Mouse (Mus musculus): ENCODE data around the gene Kcnq2. TPM values are rescaled to one million over a fixed set of nuclear protein-coding genes. Genes with fewer than 3 reads are reported as not detected.

The Kcnq2 gene
- polyA plus RNA-seq, 1 experiment from 2014 or later: 1.5 TPM

DNA sequence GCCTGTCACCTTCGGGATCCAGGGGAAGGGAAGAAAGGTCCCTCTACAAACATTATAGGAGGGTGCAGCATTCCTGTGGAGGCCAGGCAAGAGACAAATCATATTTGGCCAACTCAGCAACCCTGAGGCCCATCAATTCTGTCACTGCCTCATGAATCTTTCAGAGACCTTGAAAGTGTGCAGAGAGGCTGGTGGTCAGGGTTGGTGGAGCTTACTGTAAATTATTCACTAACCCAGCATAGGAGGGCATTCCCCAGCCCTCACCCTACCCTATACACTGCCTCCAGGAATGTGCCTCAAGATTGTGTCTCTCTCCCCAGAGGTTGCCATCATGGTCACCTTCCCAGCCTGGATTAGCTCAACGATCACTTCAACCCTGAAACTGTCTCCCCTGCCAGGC lies 9.6 kb upstream of the Kcnq2 start:
- H3K4me1 ChIP-seq: no peaks in the 10 kb centered on the region
- H3K27me3 ChIP-seq (replicated peaks): peaks cover 20% of the 10 kb centered on the region
- H3K9me3 ChIP-seq: no peaks in the 10 kb centered on the region
- no peak for ATAC-seq (ENCODE audit: insufficient read depth, low FRiP score, low read depth)
- H3K36me3 ChIP-seq: no peaks in the 10 kb centered on the region
- H3K4me3 ChIP-seq (replicated peaks): no peak overlapping the region
- 76% methylated on average over 2 of the region's 2 CpGs for WGBS
- no peak overlapping the region for H3K9ac ChIP-seq
- no peak overlapping the region for H3K4me2 ChIP-seq
- no peak overlapping the region for H3K27ac ChIP-seq

GRCm38 (mm10) chr2:181143509-181144276 lies 8.6 kb upstream of the Kcnq2 start:
- H3K27ac ChIP-seq: no peak overlapping the region
- no peak overlapping the region for H3K4me2 ChIP-seq
- WGBS: 57% methylated on average over 2 of the region's 2 CpGs

DNA sequence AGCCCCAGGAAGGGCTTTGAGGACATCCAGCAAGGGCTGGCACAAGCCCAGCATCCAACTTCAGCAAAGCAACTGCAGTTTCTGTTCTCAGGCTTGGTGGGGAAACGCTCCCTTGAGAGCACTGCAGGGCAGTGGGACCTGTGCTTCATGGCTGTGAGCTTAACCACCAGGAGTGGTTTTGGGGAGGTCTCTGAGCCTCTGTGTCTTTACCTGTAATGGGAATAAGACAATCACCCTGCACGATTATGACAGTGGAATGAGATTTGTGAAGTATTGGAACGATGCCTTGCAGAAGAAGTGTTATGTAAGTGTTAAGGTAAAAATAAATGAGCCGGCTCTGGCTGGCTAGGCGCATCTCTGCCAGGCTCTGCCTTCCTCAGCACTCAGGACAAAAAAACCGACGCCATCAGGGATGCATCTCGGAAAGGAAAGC lies 7.6 kb upstream of the Kcnq2 start:
- Histone ChIP-seq H3K27ac (no peak overlapping the region), H3K36me3 (no peaks in the 10 kb centered on the region), H3K9me3 (no peaks in the 10 kb centered on the region), H3K4me1 (no peaks in the 10 kb centered on the region), H3K4me2 (no peak overlapping the region), H3K4me3 (replicated peaks) (no peak overlapping the region), H3K27me3 (replicated peaks) (peaks cover 8% of the 10 kb centered on the region; the same call in 1 of the 2 replicates), H3K9ac (no peak overlapping the region)
- 61% methylated on average over 8 of the region's 8 CpGs for WGBS
- ATAC-seq (ENCODE audit: insufficient read depth, low FRiP score, low read depth): no peak

More at GRCm38 (mm10) chr2:181143509-181144276, 8.6 kb upstream of the Kcnq2 start:
- Histone ChIP-seq H3K4me3 (replicated peaks) (no peak overlapping the region), H3K27me3 (replicated peaks) (peaks cover 12% of the 10 kb centered on the region), H3K36me3 (no peaks in the 10 kb centered on the region), H3K9ac (no peak overlapping the region), H3K9me3 (no peaks in the 10 kb centered on the region), H3K4me1 (no peaks in the 10 kb centered on the region)
- ATAC-seq (ENCODE audit: insufficient read depth, low FRiP score, low read depth): no peak

DNA sequence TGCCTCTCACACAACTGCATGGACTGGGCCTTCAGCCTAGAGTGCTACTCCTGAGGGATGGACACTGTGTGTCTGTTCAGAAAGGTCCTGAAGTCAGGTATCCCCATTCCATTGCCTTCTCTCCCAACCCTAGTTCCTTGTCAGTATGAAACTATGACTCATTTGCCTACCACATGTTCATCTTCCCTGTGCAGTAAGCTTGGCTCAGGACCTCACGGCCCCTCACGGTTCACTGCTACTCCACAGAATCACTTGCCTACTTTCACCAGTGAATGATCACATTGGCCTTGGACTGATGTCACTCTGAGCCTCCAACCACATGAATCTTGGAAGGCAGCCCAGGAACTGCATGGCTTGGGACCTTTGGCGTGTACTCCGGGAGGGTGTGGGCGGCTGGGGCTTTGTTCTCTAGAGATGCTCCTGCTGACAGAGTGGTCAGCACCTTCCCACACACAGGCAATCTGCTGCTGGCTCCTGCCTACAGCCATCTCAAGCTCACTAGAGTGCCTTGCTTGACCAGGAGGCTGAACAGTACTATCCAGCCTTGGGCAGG lies 4.6 kb upstream of the Kcnq2 start:
- 92% methylated on average over 5 of the region's 5 CpGs for WGBS
- H3K9ac ChIP-seq: no peak overlapping the region
- no peak for ATAC-seq (ENCODE audit: insufficient read depth, low FRiP score, low read depth)
- H3K27me3 ChIP-seq (replicated peaks): peaks cover 24% of the 10 kb centered on the region
- H3K4me3 ChIP-seq (replicated peaks): no peak overlapping the region
- H3K4me2 ChIP-seq: no peak overlapping the region
- no peak overlapping the region for H3K27ac ChIP-seq
- no peaks in the 10 kb centered on the region for H3K9me3 ChIP-seq
- no peaks in the 10 kb centered on the region for H3K4me1 ChIP-seq
- no peaks in the 10 kb centered on the region for H3K36me3 ChIP-seq

DNA sequence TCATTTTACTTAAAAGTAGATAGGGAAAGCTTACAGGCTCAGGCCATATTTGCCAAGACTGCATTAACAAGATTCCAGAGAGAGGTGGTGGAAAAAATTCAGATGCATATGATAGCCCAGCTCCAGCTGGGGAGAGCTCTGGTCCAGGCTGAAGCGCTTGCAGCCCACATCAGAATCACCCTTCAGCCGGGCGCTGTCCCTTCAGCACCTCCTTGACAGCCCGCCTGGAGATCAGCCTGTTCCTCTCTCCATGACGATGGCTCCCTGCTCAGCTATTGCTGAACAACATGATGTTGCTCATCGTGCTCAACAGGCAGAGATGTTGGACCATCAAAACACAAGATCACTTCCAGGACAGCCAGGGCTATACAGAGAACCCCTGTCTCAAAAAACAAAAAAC lies 1.8 kb upstream of the Kcnq2 start:
- Histone ChIP-seq H3K27ac (no peak overlapping the region), H3K9me3 (no peaks in the 10 kb centered on the region), H3K36me3 (no peaks in the 10 kb centered on the region), H3K4me3 (replicated peaks) (no peak overlapping the region), H3K4me1 (0 out of 2 replicates have a peak, but pooled peaks cover 5% of the 10 kb centered on the region), H3K27me3 (replicated peaks) (peaks cover 52% of the 10 kb centered on the region), H3K4me2 (no peak overlapping the region), H3K9ac (no peak overlapping the region)
- 3% methylated on average over 6 of the region's 6 CpGs for WGBS
- no peak for ATAC-seq (ENCODE audit: insufficient read depth, low FRiP score, low read depth)

GRCm38 (mm10) chr2:181135446-181135818 lies 332 bp upstream of the Kcnq2 start:
- Histone ChIP-seq H3K9me3 (no peaks in the 10 kb centered on the region), H3K4me3 (replicated peaks) (peak overlapping the region; percentile 46), H3K36me3 (no peaks in the 10 kb centered on the region), H3K4me1 (0 out of 2 replicates have a peak, but pooled peaks cover 5% of the 10 kb centered on the region), H3K4me2 (peak overlapping the region; percentile 81), H3K9ac (no peak overlapping the region), H3K27me3 (replicated peaks) (peaks cover 58% of the 10 kb centered on the region), H3K27ac (no peak overlapping the region)
- ATAC-seq (ENCODE audit: insufficient read depth, low FRiP score, low read depth): no peak
- 9% methylated on average over 4 of the region's 4 CpGs for WGBS

DNA sequence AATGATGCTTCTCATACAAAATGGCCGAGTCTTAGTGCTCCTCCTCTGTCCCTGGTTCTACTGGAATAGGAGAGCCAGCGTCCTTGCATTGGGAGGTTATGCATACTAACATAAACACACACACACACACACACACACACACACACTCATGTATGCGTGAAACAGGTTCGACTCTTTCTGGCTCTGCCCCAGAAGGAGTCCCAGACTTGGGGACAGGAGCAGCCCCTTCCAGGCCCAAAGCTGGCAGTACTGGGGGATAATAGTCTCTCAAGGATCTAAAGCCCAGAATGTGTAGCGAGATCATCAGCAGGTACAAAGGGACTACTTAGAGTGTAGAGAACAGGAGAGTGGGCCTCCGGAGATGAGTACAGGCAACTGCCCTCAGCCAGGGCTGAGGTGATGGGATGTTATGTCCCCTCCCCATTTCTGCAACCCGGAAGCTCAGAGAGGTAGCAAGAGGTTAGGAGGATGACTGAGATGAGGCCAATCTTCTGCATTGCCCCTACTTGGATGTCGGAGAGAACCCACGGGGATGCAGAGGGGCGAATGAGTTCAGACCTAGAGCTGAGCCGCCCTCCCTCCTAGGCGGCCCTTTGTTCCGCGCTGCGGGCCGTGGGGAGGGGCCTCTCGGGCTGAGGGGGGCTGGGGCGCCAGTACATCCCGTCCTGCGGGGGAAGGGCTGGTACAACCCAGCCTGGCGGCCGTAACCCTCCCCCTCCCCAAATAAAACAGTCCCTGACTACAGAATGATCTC lies 1.1 kb downstream of the Kcnq2 start:
- Histone ChIP-seq H3K36me3 (no peaks in the 10 kb centered on the region), H3K27ac (no peak overlapping the region), H3K9ac (no peak overlapping the region), H3K4me2 (peak overlapping the region; percentile 81), H3K27me3 (replicated peaks) (peaks cover 58% of the 10 kb centered on the region), H3K9me3 (no peaks in the 10 kb centered on the region), H3K4me1 (0 out of 2 replicates have a peak, but pooled peaks cover 5% of the 10 kb centered on the region), H3K4me3 (replicated peaks) (peak overlapping the region; percentile 46)
- ATAC-seq (ENCODE audit: insufficient read depth, low FRiP score, low read depth): no peak
- WGBS: 10% methylated on average over 22 of the region's 22 CpGs

DNA sequence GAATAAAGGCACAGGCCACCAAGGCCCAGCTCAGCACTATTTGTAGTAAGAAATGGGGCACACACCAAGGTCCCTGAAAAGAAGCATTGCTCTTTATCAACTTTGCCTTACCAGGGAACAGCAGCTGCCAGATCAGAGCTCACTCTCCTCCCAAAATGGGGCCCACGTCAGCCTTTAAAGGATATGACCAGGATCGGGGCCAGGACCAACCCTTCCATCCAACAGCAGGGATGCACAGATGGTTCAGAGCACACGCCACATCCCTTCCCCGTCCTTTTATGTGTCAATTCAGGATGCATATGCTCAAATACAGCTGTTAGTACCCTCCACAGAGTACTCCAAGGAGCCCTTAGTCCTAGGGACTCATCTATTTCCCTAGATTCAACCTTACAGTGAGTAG lies 4.9 kb downstream of the Kcnq2 start:
- Histone ChIP-seq H3K36me3 (no peaks in the 10 kb centered on the region), H3K4me2 (no peak overlapping the region), H3K9me3 (no peaks in the 10 kb centered on the region), H3K9ac (no peak overlapping the region), H3K27me3 (replicated peaks) (peaks cover 43% of the 10 kb centered on the region), H3K4me3 (replicated peaks) (no peak overlapping the region), H3K4me1 (0 out of 2 replicates have a peak, but pooled peaks cover 5% of the 10 kb centered on the region), H3K27ac (no peak overlapping the region)
- no peak for ATAC-seq (ENCODE audit: insufficient read depth, low FRiP score, low read depth)
- 53% methylated on average over 4 of the region's 4 CpGs for WGBS

GRCm38 (mm10) chr2:181128963-181129362 lies 6.1 kb downstream of the Kcnq2 start:
- no peak for ATAC-seq (ENCODE audit: insufficient read depth, low FRiP score, low read depth)
- Histone ChIP-seq H3K36me3 (no peaks in the 10 kb centered on the region), H3K9ac (no peak overlapping the region), H3K4me3 (replicated peaks) (no peak overlapping the region), H3K27ac (no peak overlapping the region), H3K4me2 (no peak overlapping the region), H3K4me1 (no peaks in the 10 kb centered on the region), H3K27me3 (replicated peaks) (peaks cover 30% of the 10 kb centered on the region), H3K9me3 (no peaks in the 10 kb centered on the region)
- WGBS: 68% methylated on average over 4 of the region's 4 CpGs

- WGBS: 38% methylated on average over 3 of the region's 3 CpGs
- Histone ChIP-seq H3K9ac (no peak overlapping the region), H3K4me2 (no peak overlapping the region), H3K27ac (no peak overlapping the region), H3K9me3 (no peaks in the 10 kb centered on the region), H3K36me3 (no peaks in the 10 kb centered on the region), H3K4me3 (replicated peaks) (no peak overlapping the region), H3K4me1 (no peaks in the 10 kb centered on the region), H3K27me3 (replicated peaks) (peaks cover 18% of the 10 kb centered on the region; the same call in 1 of the 2 replicates)
- no peak for ATAC-seq (ENCODE audit: insufficient read depth, low FRiP score, low read depth)
These were observed 7.3 kb downstream of the Kcnq2 start for GRCm38 (mm10) chr2:181127786-181128185.

DNA sequence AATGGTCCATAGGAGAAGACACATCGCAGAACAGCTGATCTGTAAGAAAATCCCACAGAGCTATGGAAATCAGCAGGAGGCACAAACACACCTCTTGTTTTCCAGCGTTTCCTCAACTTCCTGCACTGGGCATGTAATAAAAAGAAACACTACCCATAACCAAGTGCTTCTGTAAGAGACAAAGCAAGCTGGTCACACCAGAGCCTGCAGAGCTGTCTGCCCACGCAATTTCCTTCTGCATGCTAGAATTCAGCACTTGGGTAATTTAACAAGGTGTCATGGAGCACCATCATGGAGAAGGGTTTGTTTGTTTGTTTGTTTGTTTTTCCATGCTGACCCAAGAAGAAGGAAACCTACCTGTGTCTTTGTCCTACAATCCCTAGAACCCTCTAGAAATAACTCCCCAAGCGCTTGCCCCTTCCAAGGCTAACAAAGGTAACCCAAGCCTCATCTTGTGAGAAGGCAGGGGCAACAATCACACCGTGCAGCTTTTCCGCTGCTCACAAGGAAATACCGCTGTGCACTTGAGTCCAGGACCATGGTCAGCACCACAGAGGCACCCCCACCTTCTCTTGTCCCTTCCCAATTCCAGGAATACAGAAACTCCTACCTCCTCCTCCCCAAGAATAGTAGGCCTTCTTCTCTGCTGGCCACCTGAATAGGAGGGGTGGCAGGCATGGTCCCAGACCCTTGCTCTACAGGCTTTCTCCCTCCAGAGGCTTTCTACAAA lies 9.2 kb downstream of the Kcnq2 start:
- Histone ChIP-seq H3K4me2 (no peak overlapping the region), H3K4me1 (no peaks in the 10 kb centered on the region), H3K9me3 (no peaks in the 10 kb centered on the region), H3K27ac (no peak overlapping the region), H3K9ac (no peak overlapping the region), H3K4me3 (replicated peaks) (no peak overlapping the region), H3K36me3 (no peaks in the 10 kb centered on the region), H3K27me3 (replicated peaks) (0 out of 2 replicates have a peak, but pooled peaks cover 4% of the 10 kb centered on the region)
- 41% methylated on average over 7 of the region's 7 CpGs for WGBS
- no peak for ATAC-seq (ENCODE audit: insufficient read depth, low FRiP score, low read depth)
